In the genomic region with DNA sequence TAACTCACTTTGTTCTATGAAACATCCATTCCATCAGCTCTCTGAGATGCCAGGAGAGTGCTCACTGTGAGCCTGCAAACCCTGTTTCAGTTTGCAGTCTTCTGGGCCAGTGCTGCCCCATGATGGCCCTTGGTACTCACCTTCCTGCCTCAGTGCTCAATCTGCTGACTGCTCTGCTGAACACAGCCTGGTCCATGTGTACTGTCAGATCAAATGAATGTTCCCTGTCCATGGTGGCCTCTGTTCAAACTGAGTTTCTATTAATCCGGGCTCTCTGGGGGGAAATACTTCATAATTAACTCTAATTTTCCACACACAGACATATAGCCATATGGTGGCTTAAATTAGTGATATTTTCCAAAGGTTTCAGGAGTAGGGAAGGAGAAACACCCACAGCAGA, we compare ENCODE assay signal across 26 mouse cellular contexts.
DNase-seq lines count a peak whose midpoint lies in the region; ATAC-seq and TF ChIP-seq lines count a peak whose summit lies in the region.
"Had no signal": no experiment of that assay in that cellular context is flagged by ENCODE, and none has a peak within 500 bp of the region (broad histone marks: within the 10 kb centered on the region; RNA-seq: fewer than 3 reads in every experiment).

No protein-coding gene starts in this region.

- no peaks in the 10 kb centered on the region for H3K27me3 ChIP-seq in megakaryocyte, embryonic 14.5 days (replicated peaks)
- H3K27me3 ChIP-seq: CH12.LX; forebrain, embryonic 13.5 days; heart, embryonic 12.5 days; heart, embryonic 15.5 days; Patski had no signal

- peaks cover 47% of the 10 kb centered on the region for H3K9me3 ChIP-seq in megakaryocyte, embryonic 14.5 days
- H3K9me3 ChIP-seq: forebrain, embryonic 10.5 days; heart, embryonic 15.5 days; hindbrain, embryonic 10.5 days had no signal

- no peak for ATAC-seq in megakaryocyte, adult 5-6 weeks (ENCODE audit: poor library complexity, severe bottlenecking)
- ATAC-seq: forebrain, embryonic 13.5 days; forebrain, embryonic 16.5 days; Patski had no signal

- TF ChIP-seq POLR2A in brain, embryonic 14.5 days (IDR thresholded peaks at IDR 0.05; ENCODE audit: borderline replicate concordance, extremely low read depth, insufficient read depth, insufficient read length, poor library complexity, severe bottlenecking): no peak

- no peaks in the 10 kb centered on the region for H3K36me3 ChIP-seq in megakaryocyte, embryonic 14.5 days (replicated peaks; ENCODE audit: low read length)
- H3K36me3 ChIP-seq: forebrain, embryonic 10.5 days; G1E; heart, embryonic 12.5 days; heart, embryonic 15.5 days; hindbrain, embryonic 10.5 days had no signal

- peak; percentile 66 for DNase-seq in heart, adult 11 months
- no peak for DNase-seq in heart, adult 9 months (ENCODE audit: low spot score in 2 of 2)
- DNase-seq in brain, embryonic 14.5 days (ENCODE audit: low read depth): peak; percentile 13
- peak; percentile 28 for DNase-seq in retina, postnatal 1 day
- no peak for DNase-seq in lung, postnatal 14 days
- DNase-seq: adrenal gland, postnatal 10 days; adrenal gland, postnatal 36 days; B cell, adult 2 months; cerebellum, adult 11 months; cerebellum, adult 2 months; cerebellum, adult 9-11 months; gastrocnemius, postnatal 10 days; gastrocnemius, postnatal 36 days; heart, postnatal 10 days; heart, postnatal 36 days had no signal

- TF ChIP-seq CTCF in brain, embryonic 14.5 days (IDR thresholded peaks at IDR 0.05; ENCODE audit: borderline replicate concordance, extremely low read depth, insufficient read depth, insufficient read length): no peak

- H3K4me1 ChIP-seq in megakaryocyte, embryonic 14.5 days: no peaks in the 10 kb centered on the region
- H3K4me1 ChIP-seq: heart, embryonic 12.5 days; heart, embryonic 15.5 days had no signal

- peak overlapping the region; percentile 59 for H3K4me3 ChIP-seq in megakaryocyte, embryonic 14.5 days (replicated peaks)
- H3K4me3 ChIP-seq: forebrain, embryonic 10.5 days; forebrain, embryonic 13.5 days; heart, embryonic 12.5 days; heart, embryonic 15.5 days; hindbrain, embryonic 10.5 days had no signal

Comparison
In these comparisons a context has a peak if more than half of its experiments do, and no peak if none do; other contexts are left out.
1. DNase-seq: peak in heart, adult 11 months (single experiment), brain, embryonic 14.5 days (single experiment) and retina, postnatal 1 day (single experiment); none in heart, adult 9 months (0 of 2) and lung, postnatal 14 days (single experiment).